Comparison of ENCODE assay signal across 33 mouse cellular contexts in genomic region chr6:84084757-84085156, GRCm38 (mm10).
DNase-seq lines count a peak whose midpoint lies in the region; ATAC-seq and TF ChIP-seq lines count a peak whose summit lies in the region.
"Had no signal": no experiment of that assay in that cellular context is flagged by ENCODE, and none has a peak within 500 bp of the region (broad histone marks: within the 10 kb centered on the region; RNA-seq: fewer than 3 reads in every experiment).

No protein-coding gene starts in this region.

- H3K9ac ChIP-seq in heart, embryonic 16.5 days (ENCODE audit: low read length) = no peak overlapping the region
- H3K9ac ChIP-seq in heart, adult 2 months (ENCODE audit: low read depth, low read length) = no peak overlapping the region
- H3K9ac ChIP-seq in embryonic facial prominence, embryonic 15.5 days = no peak overlapping the region
- no peak overlapping the region; the same call in 1 of the 2 replicates for H3K9ac ChIP-seq in limb, embryonic 13.5 days
- no peak overlapping the region for H3K9ac ChIP-seq in liver, postnatal 0 days (replicated peaks)
- H3K9ac ChIP-seq: embryonic facial prominence, embryonic 12.5 days; hindbrain, embryonic 12.5 days; liver, embryonic 15.5 days; lung, embryonic 15.5 days; neural tube, embryonic 15.5 days had no signal

- TF ChIP-seq EP300 in heart, adult 2 months (IDR thresholded peaks at IDR 0.05; ENCODE audit: insufficient read depth, low read depth, low read length) = no peak
- TF ChIP-seq EP300 in liver, postnatal 0 days (IDR thresholded peaks at IDR 0.05; ENCODE audit: low read depth) = no peak

- no peaks in the 10 kb centered on the region for H3K9me3 ChIP-seq in heart, embryonic 16.5 days (replicated peaks; ENCODE audit: control insufficient read depth, low read length)
- H3K9me3 ChIP-seq in embryonic facial prominence, embryonic 15.5 days (replicated peaks) = no peaks in the 10 kb centered on the region
- H3K9me3 ChIP-seq in limb, embryonic 13.5 days = no peaks in the 10 kb centered on the region
- H3K9me3 ChIP-seq in liver, postnatal 0 days (ENCODE audit: low read length) = no peaks in the 10 kb centered on the region
- H3K9me3 ChIP-seq: hindbrain, embryonic 12.5 days; liver, embryonic 15.5 days; lung, embryonic 15.5 days; neural tube, embryonic 15.5 days had no signal

- H3K27ac ChIP-seq in heart, embryonic 16.5 days (ENCODE audit: low read length) = no peak overlapping the region
- no peak overlapping the region for H3K27ac ChIP-seq in heart, adult 2 months
- H3K27ac ChIP-seq in embryonic facial prominence, embryonic 15.5 days (replicated peaks) = peak overlapping the region; percentile 5; the same call in 1 of the 2 replicates
- peak overlapping the region; percentile 55; the same call in 1 of the 2 replicates for H3K27ac ChIP-seq in limb, embryonic 13.5 days
- no peak overlapping the region for H3K27ac ChIP-seq in liver, postnatal 0 days (ENCODE audit: low read depth)
- H3K27ac ChIP-seq: embryonic facial prominence, embryonic 12.5 days; hindbrain, embryonic 12.5 days; layer of hippocampus, adult 2 months; left cerebral cortex, adult 2 months; liver, embryonic 15.5 days; lung, embryonic 15.5 days; neural tube, embryonic 15.5 days; stomach, postnatal 0 days had no signal

- no peaks in the 10 kb centered on the region for H3K4me1 ChIP-seq in heart, embryonic 16.5 days (ENCODE audit: control insufficient read depth, insufficient read depth, low read length)
- peaks cover 2% of the 10 kb centered on the region for H3K4me1 ChIP-seq in heart, adult 2 months (ENCODE audit: control insufficient read depth, insufficient read depth, low read length)
- peaks cover 3% of the 10 kb centered on the region; the same call in 1 of the 2 replicates for H3K4me1 ChIP-seq in embryonic facial prominence, embryonic 15.5 days
- peaks cover 20% of the 10 kb centered on the region for H3K4me1 ChIP-seq in limb, embryonic 13.5 days
- no peaks in the 10 kb centered on the region for H3K4me1 ChIP-seq in liver, postnatal 0 days (ENCODE audit: insufficient read depth)
- H3K4me1 ChIP-seq: hindbrain, embryonic 12.5 days; liver, embryonic 15.5 days; lung, embryonic 15.5 days; neural tube, embryonic 15.5 days had no signal

- H3K4me2 ChIP-seq in heart, embryonic 16.5 days (ENCODE audit: low read depth, low read length) = no peak overlapping the region
- H3K4me2 ChIP-seq in embryonic facial prominence, embryonic 15.5 days (replicated peaks) = no peak overlapping the region
- H3K4me2 ChIP-seq in limb, embryonic 13.5 days (replicated peaks) = no peak overlapping the region
- H3K4me2 ChIP-seq in liver, postnatal 0 days (ENCODE audit: low read depth, low read length) = no peak overlapping the region
- H3K4me2 ChIP-seq: embryonic facial prominence, embryonic 12.5 days; heart, embryonic 11.5 days; hindbrain, embryonic 12.5 days; liver, embryonic 15.5 days; lung, embryonic 15.5 days; neural tube, embryonic 15.5 days had no signal

- no peak for DNase-seq in heart, adult 2 months
- peak; percentile 83 for DNase-seq in Muller cell, postnatal 12 days (ENCODE audit: inconsistent ontology term)
- DNase-seq in kidney, postnatal 10 days = no peak
- DNase-seq in adrenal gland, adult 8-10 months = no peak
- DNase-seq in liver, postnatal 0 days = no peak
- DNase-seq: adrenal gland, adult 2 months; cerebellum, adult 9-10 months; cerebellum, postnatal 36 days; gastrocnemius, postnatal 25 days; heart, adult 11 months; kidney, postnatal 36 days; lung, postnatal 4 days; midbrain, embryonic 14.5 days; retina, postnatal 1 day; right cerebral cortex, postnatal 25 days; spleen, adult 18-20 months; thymus, adult 2 months; thymus, postnatal 4 days had no signal

- no peak for TF ChIP-seq CTCF in heart, adult 2 months (IDR thresholded peaks at IDR 0.05)
- TF ChIP-seq CTCF in liver, postnatal 0 days (IDR thresholded peaks at IDR 0.05; ENCODE audit: low read depth) = no peak

- WGBS in heart, embryonic 16.5 days = 63% methylated on average over 10 of the region's 10 CpGs
- WGBS in heart, adult 2 months = 66% methylated on average over 10 of the region's 10 CpGs
- 41% methylated on average over 10 of the region's 10 CpGs for WGBS in embryonic facial prominence, embryonic 15.5 days
- WGBS in limb, embryonic 13.5 days = 38% methylated on average over 10 of the region's 10 CpGs
- 58% methylated on average over 10 of the region's 10 CpGs for WGBS in liver, postnatal 0 days (ENCODE audit: insufficient replicate concordance)

- ATAC-seq in heart, embryonic 16.5 days (replicated peaks; ENCODE audit: extremely low read depth, insufficient read depth, low FRiP score) = peak; percentile 45; the same call in 1 of the 2 replicates
- ATAC-seq in embryonic facial prominence, embryonic 15.5 days (ENCODE audit: insufficient number of reproducible peaks, low FRiP score, low TSS enrichment, low read depth) = peak; percentile 86
- ATAC-seq in limb, embryonic 13.5 days (ENCODE audit: low FRiP score, low read depth) = 0 out of 2 replicates have a peak, but pooled peaks have one; percentile 28
- ATAC-seq in liver, postnatal 0 days = no peak
- ATAC-seq: CD4-positive, CD25-positive, alpha-beta regulatory T cell, adult 4 months; forebrain, embryonic 14.5 days; intestine, postnatal 0 days had no signal

- no peaks in the 10 kb centered on the region for H3K27me3 ChIP-seq in heart, embryonic 16.5 days (ENCODE audit: control insufficient read depth, insufficient read depth, low read length)
- H3K27me3 ChIP-seq in heart, adult 2 months (ENCODE audit: control insufficient read depth, insufficient read depth, low read length) = no peaks in the 10 kb centered on the region
- no peaks in the 10 kb centered on the region for H3K27me3 ChIP-seq in embryonic facial prominence, embryonic 15.5 days
- H3K27me3 ChIP-seq in limb, embryonic 13.5 days = no peaks in the 10 kb centered on the region
- H3K27me3 ChIP-seq in liver, postnatal 0 days (ENCODE audit: insufficient read depth, low read length) = no peaks in the 10 kb centered on the region
- H3K27me3 ChIP-seq: embryonic facial prominence, embryonic 12.5 days; hindbrain, embryonic 12.5 days; liver, embryonic 15.5 days; lung, embryonic 15.5 days; neural tube, embryonic 15.5 days had no signal

- TF ChIP-seq POLR2A in heart, adult 2 months (IDR thresholded peaks at IDR 0.05; ENCODE audit: insufficient read depth, low read depth, low read length) = no peak

- peaks cover 21% of the 10 kb centered on the region for H3K36me3 ChIP-seq in heart, embryonic 16.5 days (ENCODE audit: control insufficient read depth, insufficient read depth)
- H3K36me3 ChIP-seq in heart, adult 2 months (ENCODE audit: control insufficient read depth, insufficient read depth, low read length) = no peaks in the 10 kb centered on the region
- H3K36me3 ChIP-seq in embryonic facial prominence, embryonic 15.5 days = no peaks in the 10 kb centered on the region
- no peaks in the 10 kb centered on the region for H3K36me3 ChIP-seq in limb, embryonic 13.5 days
- H3K36me3 ChIP-seq in liver, postnatal 0 days (replicated peaks; ENCODE audit: insufficient read depth, low read length) = no peaks in the 10 kb centered on the region
- H3K36me3 ChIP-seq: embryonic facial prominence, embryonic 12.5 days; hindbrain, embryonic 12.5 days; liver, embryonic 15.5 days; lung, embryonic 15.5 days; neural tube, embryonic 15.5 days had no signal

- intact Hi-C loops in heart, adult 2 months (cut with DNase I) = no loop called here

- H3K4me3 ChIP-seq in heart, embryonic 16.5 days (ENCODE audit: low read length) = no peak overlapping the region
- H3K4me3 ChIP-seq in heart, adult 2 months = no peak overlapping the region
- H3K4me3 ChIP-seq in embryonic facial prominence, embryonic 15.5 days (replicated peaks) = no peak overlapping the region
- no peak overlapping the region for H3K4me3 ChIP-seq in limb, embryonic 13.5 days
- H3K4me3 ChIP-seq in liver, postnatal 0 days (ENCODE audit: low read depth, low read length) = no peak overlapping the region
- H3K4me3 ChIP-seq: embryonic facial prominence, embryonic 12.5 days; hindbrain, embryonic 12.5 days; layer of hippocampus, adult 2 months; left cerebral cortex, adult 2 months; liver, embryonic 15.5 days; lung, embryonic 15.5 days; neural tube, embryonic 15.5 days had no signal

- no peaks in the 10 kb centered on the region for H3K79me2 ChIP-seq in heart, adult 2 months (replicated peaks; ENCODE audit: control insufficient read depth, insufficient read depth, low read length)

Comparison
In these comparisons a context has a peak if more than half of its experiments do, and no peak if none do; other contexts are left out.
1. H3K27ac ChIP-seq: peak in embryonic facial prominence, embryonic 15.5 days (single experiment) and limb, embryonic 13.5 days (single experiment); none in heart, embryonic 16.5 days (single experiment), heart, adult 2 months (single experiment) and liver, postnatal 0 days (single experiment).